Mouse (Mus musculus) ES-E14 (cell line): ENCODE measurements around the gene Fitm2.

Experiments used
- CHD2 ChIP-seq: IDR thresholded peaks from 2 replicates; pipeline ENCODE4 v1.6.1; 2014; ENCODE audit warnings: mild to moderate bottlenecking, low read depth, low read length, inconsistent platforms
- HCFC1 ChIP-seq: IDR thresholded peaks from 2 replicates; pipeline ENCODE4 v1.6.1; 2012; ENCODE audit warnings: low read length, inconsistent platforms, borderline replicate concordance; ENCODE audit not compliant: insufficient read depth
- MAFK ChIP-seq: IDR thresholded peaks from 2 replicates; pipeline ENCODE4 v1.6.1; 2014; ENCODE audit warnings: mild to moderate bottlenecking, low read depth, low read length, inconsistent platforms; ENCODE audit not compliant: insufficient read depth
- ZC3H11A ChIP-seq: IDR thresholded peaks from 2 replicates; pipeline ENCODE4 v1.6.1; 2012; ENCODE audit warnings: low read depth, mild to moderate bottlenecking, inconsistent platforms, low read length, borderline replicate concordance
- ZNF384 ChIP-seq: IDR thresholded peaks from 2 replicates; pipeline ENCODE4 v1.6.1; 2012; ENCODE audit warnings: low read depth, low read length, inconsistent platforms

DNA sequence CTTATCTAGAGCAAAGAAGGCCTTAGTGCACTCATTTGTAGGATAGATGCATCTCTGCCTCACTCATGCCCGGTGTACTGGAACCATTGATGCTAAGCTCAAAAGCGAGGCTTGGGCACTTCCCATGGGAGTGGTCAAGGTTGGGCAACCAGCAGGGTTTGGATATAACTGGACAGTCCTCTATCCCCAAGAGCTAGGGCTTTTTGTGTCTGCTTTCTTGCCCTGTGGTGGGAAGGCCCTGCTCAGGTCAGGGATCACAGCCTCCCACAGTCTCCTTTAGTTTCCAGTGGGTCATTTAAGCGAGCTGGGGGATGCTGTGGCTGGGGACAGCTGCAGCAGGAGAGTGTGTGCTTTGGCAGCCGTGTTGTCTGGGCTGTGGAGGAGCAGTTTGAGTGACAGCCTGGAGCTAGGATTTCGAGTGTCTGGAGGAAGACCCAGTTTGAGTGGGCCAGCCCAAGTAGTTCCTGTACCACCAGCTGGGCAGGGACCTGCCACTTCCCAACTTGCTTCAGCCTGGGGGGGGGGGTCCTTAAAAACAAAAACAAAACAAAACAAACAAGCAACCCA, 17.4 kb upstream of the Fitm2 start:
- TF ChIP-seq CHD2 (no peak), HCFC1 (no peak), ZC3H11A (no peak), ZNF384 (no peak), MAFK (no peak)
